Comparison of ENCODE assay signal across 8 mouse cellular contexts in the genomic region with DNA sequence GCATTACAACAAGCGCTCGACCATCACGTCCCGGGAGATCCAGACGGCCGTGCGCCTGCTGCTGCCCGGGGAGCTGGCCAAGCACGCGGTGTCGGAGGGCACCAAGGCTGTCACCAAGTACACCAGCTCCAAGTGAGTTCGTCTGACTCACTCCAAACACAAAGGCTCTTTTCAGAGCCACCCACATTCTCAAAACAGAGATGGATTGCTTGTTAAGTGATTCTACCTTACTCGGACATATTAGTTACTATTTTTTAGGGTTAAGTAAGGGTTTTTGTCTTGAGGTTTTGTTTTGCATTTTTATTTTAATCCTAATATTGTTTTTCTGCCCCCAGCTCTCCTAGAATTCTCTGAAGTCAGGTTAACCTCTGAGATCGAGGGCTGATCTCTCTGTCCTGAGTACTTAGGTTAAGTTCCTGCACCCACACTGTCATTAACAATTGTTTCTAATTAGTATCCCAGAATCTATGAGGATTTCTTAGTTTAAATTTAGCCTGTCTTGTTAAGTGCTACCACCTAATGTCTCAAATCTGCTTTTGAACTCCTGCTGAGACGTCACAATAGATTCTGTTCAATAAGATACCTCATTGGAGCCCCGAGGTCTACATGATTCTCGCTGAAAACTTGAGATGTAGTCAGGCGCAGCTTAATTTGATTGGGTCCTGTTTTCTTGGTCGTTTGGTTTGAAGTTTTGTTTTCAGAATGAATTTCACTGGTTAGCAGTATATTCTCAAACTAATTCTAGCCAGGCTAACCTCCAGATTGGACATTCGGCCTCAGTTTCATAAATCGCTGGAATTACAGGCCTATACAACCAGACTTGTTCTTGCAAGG. TPM values are rescaled to one million over a fixed set of nuclear protein-coding genes. Genes with fewer than 3 reads are reported as not detected.
DNase-seq lines count a peak whose midpoint lies in the region; ATAC-seq and TF ChIP-seq lines count a peak whose summit lies in the region.

No protein-coding gene starts in this region.

- 19% methylated on average over 14 of the region's 21 CpGs for WGBS in kidney, embryonic 16.5 days
- 11% methylated on average over 17 of the region's 21 CpGs for WGBS in hindbrain, embryonic 12.5 days
- WGBS in midbrain, postnatal 0 days, result 14% methylated on average over 13 of the region's 21 CpGs

- H3K4me3 ChIP-seq in kidney, embryonic 16.5 days (ENCODE audit: low read length), result peak overlapping the region; percentile 21
- H3K4me3 ChIP-seq in hindbrain, embryonic 12.5 days, result peak overlapping the region; percentile 25
- H3K4me3 ChIP-seq in midbrain, postnatal 0 days (ENCODE audit: low read depth, low read length), result peak overlapping the region; percentile 36

- ATAC-seq in kidney, embryonic 16.5 days (ENCODE audit: low FRiP score, low TSS enrichment), result 0 out of 2 replicates have a peak, but pooled peaks have one; percentile 8
- peak; percentile 33 for ATAC-seq in hindbrain, embryonic 12.5 days (ENCODE audit: low FRiP score)
- peak; percentile 24 for ATAC-seq in midbrain, postnatal 0 days (ENCODE audit: low FRiP score)

- no peak for TF ChIP-seq CTCF in midbrain, postnatal 0 days (IDR thresholded peaks at IDR 0.05)

- peak overlapping the region; percentile 48 for H3K4me2 ChIP-seq in kidney, embryonic 16.5 days (replicated peaks; ENCODE audit: low read depth, low read length)
- H3K4me2 ChIP-seq in hindbrain, embryonic 12.5 days (replicated peaks), result peak overlapping the region; percentile 59
- peak overlapping the region; percentile 52 for H3K4me2 ChIP-seq in midbrain, postnatal 0 days (ENCODE audit: low read depth, low read length, poor library complexity, severe bottlenecking)

- H3K9me3 ChIP-seq in kidney, embryonic 16.5 days (ENCODE audit: low read length), result no peaks in the 10 kb centered on the region
- H3K9me3 ChIP-seq in hindbrain, embryonic 12.5 days (replicated peaks), result no peaks in the 10 kb centered on the region
- no peaks in the 10 kb centered on the region for H3K9me3 ChIP-seq in midbrain, postnatal 0 days (ENCODE audit: low read length)

- DNase-seq in kidney, postnatal 36 days, result no peak
- DNase-seq in Muller cell, postnatal 12 days (ENCODE audit: inconsistent ontology term), result peak; percentile 65
- DNase-seq in midbrain, postnatal 0 days (ENCODE audit: low spot score), result no peak
- no peak for DNase-seq in frontal cortex, postnatal 25 days (ENCODE audit: low spot score in 2 of 2)
- no peak for DNase-seq in spleen, postnatal 4 days (ENCODE audit: low spot score in 2 of 2)
- DNase-seq in urinary bladder, postnatal 14 days (ENCODE audit: low spot score), result no peak

- peaks cover 33% of the 10 kb centered on the region for H3K4me1 ChIP-seq in kidney, embryonic 16.5 days (ENCODE audit: insufficient read depth, low read length)
- peaks cover 23% of the 10 kb centered on the region for H3K4me1 ChIP-seq in hindbrain, embryonic 12.5 days
- peaks cover 4% of the 10 kb centered on the region; the same call in 1 of the 2 replicates for H3K4me1 ChIP-seq in midbrain, postnatal 0 days (ENCODE audit: insufficient read depth, low read length)

- no peaks in the 10 kb centered on the region for H3K36me3 ChIP-seq in kidney, embryonic 16.5 days (ENCODE audit: insufficient read depth, low read length)
- no peaks in the 10 kb centered on the region for H3K36me3 ChIP-seq in hindbrain, embryonic 12.5 days
- H3K36me3 ChIP-seq in midbrain, postnatal 0 days (ENCODE audit: insufficient read depth, low read length), result no peaks in the 10 kb centered on the region

- peak overlapping the region; percentile 55 for H3K9ac ChIP-seq in kidney, embryonic 16.5 days (replicated peaks; ENCODE audit: low read length)
- peak overlapping the region; percentile 45; the same call in 1 of the 2 replicates for H3K9ac ChIP-seq in hindbrain, embryonic 12.5 days
- no peak overlapping the region for H3K9ac ChIP-seq in midbrain, postnatal 0 days (replicated peaks; ENCODE audit: low read length, poor library complexity, severe bottlenecking)

- H3K27me3 ChIP-seq in kidney, embryonic 16.5 days (ENCODE audit: insufficient read depth, low read length), result no peaks in the 10 kb centered on the region
- 0 out of 2 replicates have a peak, but pooled peaks cover 4% of the 10 kb centered on the region for H3K27me3 ChIP-seq in hindbrain, embryonic 12.5 days
- no peaks in the 10 kb centered on the region for H3K27me3 ChIP-seq in midbrain, postnatal 0 days (ENCODE audit: insufficient read depth, low read length)

- peak overlapping the region; percentile 77 for H3K27ac ChIP-seq in kidney, embryonic 16.5 days (ENCODE audit: low read length)
- peak overlapping the region; percentile 74 for H3K27ac ChIP-seq in hindbrain, embryonic 12.5 days
- H3K27ac ChIP-seq in midbrain, postnatal 0 days (ENCODE audit: low read depth, low read length), result no peak overlapping the region

RNA-seq across cellular contexts. Expression of gene Hist1h2bp, which starts 0.7 kb away (rescaled TPM):
- 2.0 and 2.2 TPM in 2 replicates for polyA plus RNA-seq in kidney, embryonic 16.5 days (2015; fragmentation: Nextera tagmentation; extraction: Ambion mirVana)
- polyA plus RNA-seq in hindbrain, embryonic 12.5 days (2016; fragmentation: Nextera tagmentation; extraction: Ambion mirVana), result 1.9 and 2.4 TPM in 2 replicates
- 41.9 and 77.2 TPM in 2 replicates for total RNA-seq in midbrain, postnatal 0 days (2014; rRNA removed)
- 0.48 and 0.76 TPM in 2 replicates for polyA plus RNA-seq in midbrain, postnatal 0 days (2015; fragmentation: Nextera tagmentation; extraction: Ambion mirVana)

RNA-seq across cellular contexts. Expression of gene Hist1h2an, which starts 1.0 kb away (rescaled TPM):
- polyA plus RNA-seq in kidney, embryonic 16.5 days (2015; fragmentation: Nextera tagmentation; extraction: Ambion mirVana), result 3.4 and 6.0 TPM in 2 replicates
- polyA plus RNA-seq in hindbrain, embryonic 12.5 days (2016; fragmentation: Nextera tagmentation; extraction: Ambion mirVana), result 5.2 TPM in 1 of 2 replicates, not detected in the other
- 145 and 318 TPM in 2 replicates for total RNA-seq in midbrain, postnatal 0 days (2014; rRNA removed)
- polyA plus RNA-seq in midbrain, postnatal 0 days (2015; fragmentation: Nextera tagmentation; extraction: Ambion mirVana), result not detected in 2 replicates

RNA-seq across cellular contexts. Expression of gene Hist1h3i, which starts 4.8 kb away (rescaled TPM):
- 98.9 and 117 TPM in 2 replicates for polyA plus RNA-seq in kidney, embryonic 16.5 days (2015; fragmentation: Nextera tagmentation; extraction: Ambion mirVana)
- polyA plus RNA-seq in hindbrain, embryonic 12.5 days (2016; fragmentation: Nextera tagmentation; extraction: Ambion mirVana), result 87.0 and 110 TPM in 2 replicates
- 282 and 525 TPM in 2 replicates for total RNA-seq in midbrain, postnatal 0 days (2014; rRNA removed)
- polyA plus RNA-seq in midbrain, postnatal 0 days (2015; fragmentation: Nextera tagmentation; extraction: Ambion mirVana), result 8.2 and 10.0 TPM in 2 replicates

RNA-seq across cellular contexts. Expression of gene Hist1h1b, which starts 7.6 kb away (rescaled TPM):
- polyA plus RNA-seq in kidney, embryonic 16.5 days (2015; fragmentation: Nextera tagmentation; extraction: Ambion mirVana), result 17.4 and 17.8 TPM in 2 replicates
- polyA plus RNA-seq in hindbrain, embryonic 12.5 days (2016; fragmentation: Nextera tagmentation; extraction: Ambion mirVana), result 23.2 and 23.6 TPM in 2 replicates
- total RNA-seq in midbrain, postnatal 0 days (2014; rRNA removed), result 54.7 and 116 TPM in 2 replicates
- 2.0 TPM in 2 replicates for polyA plus RNA-seq in midbrain, postnatal 0 days (2015; fragmentation: Nextera tagmentation; extraction: Ambion mirVana)

RNA-seq across cellular contexts. Expression of gene Hist1h2bq, which starts 22.0 kb away (rescaled TPM):
- 22.0 and 25.6 TPM in 2 replicates for polyA plus RNA-seq in kidney, embryonic 16.5 days (2015; fragmentation: Nextera tagmentation; extraction: Ambion mirVana)
- polyA plus RNA-seq in hindbrain, embryonic 12.5 days (2016; fragmentation: Nextera tagmentation; extraction: Ambion mirVana), result 14.1 and 15.3 TPM in 2 replicates
- total RNA-seq in midbrain, postnatal 0 days (2014; rRNA removed), result 213 and 311 TPM in 2 replicates
- polyA plus RNA-seq in midbrain, postnatal 0 days (2015; fragmentation: Nextera tagmentation; extraction: Ambion mirVana), result 2.7 and 3.8 TPM in 2 replicates
